Mouse (Mus musculus) midbrain, postnatal 0 days (tissue): ENCODE results near the gene Olfr452. TPM values are rescaled to one million over a fixed set of nuclear protein-coding genes. Genes with fewer than 3 reads are reported as not detected.

Experiments
- ATAC-seq: fragments of 200-750 bp; cut with Nextera tagmentation; 2 replicates; pipeline ENCODE4 v1.8.0; 2017; ENCODE audit warnings: moderate number of reproducible peaks, mild to moderate bottlenecking, moderate TSS enrichment, moderate library complexity; ENCODE audit not compliant: low FRiP score
- DNase-seq: peaks from one replicate; pipeline ENCODE4 v3.0.0-alpha.2; 2015; ENCODE audit warnings: low spot score
- H3K27ac ChIP-seq: fragments of 300-500 bp; sonication (generic); 2 replicates; pipeline ENCODE4 v1.5.1; 2014; ENCODE audit warnings: low read depth, mild to moderate bottlenecking, low read length, mixed read lengths
- H3K27me3 ChIP-seq: fragments of 300-500 bp; sonication (generic); 2 replicates; pipeline ENCODE4 v1.6.1; 2014; ENCODE audit warnings: low read length, control low read depth, mixed read lengths; ENCODE audit not compliant: insufficient read depth
- H3K36me3 ChIP-seq: fragments of 300-500 bp; sonication (generic); 2 replicates; pipeline ENCODE4 v1.6.1; 2014; ENCODE audit warnings: low read length, control low read depth, mixed read lengths; ENCODE audit not compliant: insufficient read depth
- H3K4me1 ChIP-seq: fragments of 300-500 bp; sonication (generic); 2 replicates; pipeline ENCODE4 v1.6.1; 2014; ENCODE audit warnings: mild to moderate bottlenecking, control low read depth, antibody characterized with exemption, low read length, mixed read lengths; ENCODE audit not compliant: insufficient read depth
- H3K4me2 ChIP-seq: fragments of 300-500 bp; sonication (generic); 2 replicates; pipeline ENCODE4 v1.6.1; 2014; ENCODE audit warnings: low read depth, mild to moderate bottlenecking, low read length, mixed read lengths; ENCODE audit not compliant: poor library complexity, severe bottlenecking
- H3K4me3 ChIP-seq: fragments of 300-500 bp; sonication (generic); 2 replicates; pipeline ENCODE4 v1.5.1; 2014; ENCODE audit warnings: low read depth, mild to moderate bottlenecking, low read length, moderate library complexity
- H3K9ac ChIP-seq: fragments of 300-500 bp; sonication (generic); replicated peaks from 2 replicates; pipeline ENCODE4 v1.6.1; 2014; ENCODE audit warnings: mild to moderate bottlenecking, low read length, moderate library complexity, mixed read lengths; ENCODE audit not compliant: poor library complexity, severe bottlenecking
- H3K9me3 ChIP-seq: fragments of 300-500 bp; sonication (generic); 2 replicates; pipeline ENCODE4 v1.6.1; 2016; ENCODE audit warnings: low read length, control low read depth
- CTCF ChIP-seq: IDR thresholded peaks from 2 replicates; pipeline ENCODE4 v1.5.1; 2016; ENCODE audit warnings: antibody characterized with exemption, mild to moderate bottlenecking
- WGBS: fragments of 180-500 bp; shearing (Covaris S2); extraction: QIAGEN DNeasy Blood & Tissue Kit; methylation state at CpG from one replicate; pipeline ENCODE4 v1.1.7; 2014; 5-methylcytosine and 5-hydroxymethylcytosine counted together
- polyA plus RNA-seq: library from polyadenylated mRNA; unstranded; fragments of >200 nt; fragmentation: Nextera tagmentation; extraction: Ambion mirVana; gene quantifications from 2 replicates; pipeline ENCODE4 v1.2.1, GENCODE M21; 2015
- total RNA-seq: library from RNA; depleted of rRNA; stranded (reverse); fragments of >200 nt; gene quantifications from 2 replicates; pipeline ENCODE4 v1.2.3, GENCODE M21; 2014; rRNA removed

Gene Olfr452
- total RNA-seq (not detected in 2 replicates), polyA plus RNA-seq (not detected in 2 replicates)

DNA sequence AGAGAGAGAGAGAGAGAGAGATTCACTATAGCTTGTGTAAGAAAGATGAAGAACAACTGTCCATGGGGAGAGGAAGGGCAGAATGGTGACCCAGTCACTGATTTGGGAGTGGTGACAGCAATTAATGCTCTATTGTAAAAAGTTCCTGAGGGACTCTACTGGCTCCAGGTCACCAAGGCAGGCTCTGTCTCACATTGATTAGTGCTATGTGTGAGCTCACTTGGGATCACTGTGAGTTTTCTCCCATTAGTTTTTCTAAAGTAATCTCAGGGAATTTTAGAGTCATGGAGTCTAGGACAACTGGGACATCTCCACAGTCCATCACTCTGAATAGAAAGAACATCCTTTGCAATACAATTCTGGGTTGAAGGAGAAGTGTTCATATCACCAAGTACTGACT, at the start of gene Olfr452:
Olfr452 (plus strand) TSS at position 301 of the 400 bp plus-strand sequence.
- TF ChIP-seq CTCF, result no peak
- Histone ChIP-seq H3K27ac (no peak within 1 kb of the TSS), H3K4me1 (no peaks in the 10 kb centered on the region), H3K9me3 (no peaks in the 10 kb centered on the region), H3K9ac (no peak within 1 kb of the TSS), H3K36me3 (no peaks in the 10 kb centered on the region), H3K4me2 (no peak within 1 kb of the TSS), H3K27me3 (no peaks in the 10 kb centered on the region), H3K4me3 (no peak within 1 kb of the TSS)
- DNase-seq (no peak), ATAC-seq (no peak)

DNA sequence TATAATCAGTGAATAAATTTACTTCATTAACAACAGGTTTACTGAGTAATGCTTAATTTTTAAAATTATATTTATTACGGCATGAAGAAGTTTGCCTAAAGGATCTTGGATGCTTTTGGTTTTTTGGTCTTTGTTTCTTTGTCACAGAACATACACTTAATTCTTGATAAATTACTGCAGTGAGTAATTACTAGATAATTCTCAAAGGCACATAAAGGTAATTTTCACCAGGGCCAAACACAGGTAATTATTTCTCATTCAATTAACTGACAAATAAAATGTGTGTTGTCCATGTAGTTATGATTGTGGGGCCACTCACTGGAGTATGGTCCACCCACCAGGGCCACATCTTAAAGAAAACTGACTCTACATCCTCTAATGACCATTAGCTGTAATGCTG, 45.8 kb upstream of the Olfr452 start, which contains the start of gene Olfr453:
Olfr453 (plus strand) TSS at position 301 of the 400 bp plus-strand sequence.
- TF ChIP-seq CTCF, result no peak
- Histone ChIP-seq H3K36me3 (no peaks in the 10 kb centered on the region), H3K27ac (no peak within 1 kb of the TSS), H3K27me3 (no peaks in the 10 kb centered on the region), H3K9ac (no peak within 1 kb of the TSS), H3K4me2 (no peak within 1 kb of the TSS), H3K4me3 (no peak within 1 kb of the TSS), H3K4me1 (no peaks in the 10 kb centered on the region), H3K9me3 (no peaks in the 10 kb centered on the region)
- DNase-seq (no peak), ATAC-seq (no peak)
- 88% methylated on average over 1 of the region's 1 CpGs for WGBS

DNA sequence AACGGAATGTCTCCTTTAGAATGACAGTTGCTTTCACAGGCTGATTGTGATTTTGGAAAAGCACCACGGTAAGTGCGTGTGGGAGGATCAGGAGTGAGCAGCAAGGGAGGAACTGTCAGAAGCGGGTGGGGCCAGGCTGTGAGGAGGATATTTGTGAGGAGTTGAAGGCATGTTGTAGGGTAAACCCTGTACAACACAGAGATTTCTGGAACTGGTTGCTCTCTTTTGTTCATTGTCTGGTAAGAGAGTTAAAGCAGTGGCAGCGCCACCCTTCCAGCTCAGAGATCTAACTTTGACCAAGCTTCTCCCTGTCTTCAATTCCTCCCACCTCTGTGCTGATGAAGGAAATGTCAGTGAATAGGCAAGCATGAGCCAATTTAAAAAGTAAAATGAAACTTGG, 42.6 kb upstream of the Olfr452 start:
- WGBS, result 77% methylated on average over 5 of the region's 5 CpGs
- DNase-seq (no peak), ATAC-seq (no peak)
- Histone ChIP-seq H3K27me3 (no peaks in the 10 kb centered on the region), H3K4me1 (no peaks in the 10 kb centered on the region), H3K4me2 (no peak overlapping the region), H3K27ac (no peak overlapping the region), H3K9me3 (no peaks in the 10 kb centered on the region), H3K36me3 (no peaks in the 10 kb centered on the region), H3K9ac (no peak overlapping the region), H3K4me3 (no peak overlapping the region)
- no peak for TF ChIP-seq CTCF

DNA sequence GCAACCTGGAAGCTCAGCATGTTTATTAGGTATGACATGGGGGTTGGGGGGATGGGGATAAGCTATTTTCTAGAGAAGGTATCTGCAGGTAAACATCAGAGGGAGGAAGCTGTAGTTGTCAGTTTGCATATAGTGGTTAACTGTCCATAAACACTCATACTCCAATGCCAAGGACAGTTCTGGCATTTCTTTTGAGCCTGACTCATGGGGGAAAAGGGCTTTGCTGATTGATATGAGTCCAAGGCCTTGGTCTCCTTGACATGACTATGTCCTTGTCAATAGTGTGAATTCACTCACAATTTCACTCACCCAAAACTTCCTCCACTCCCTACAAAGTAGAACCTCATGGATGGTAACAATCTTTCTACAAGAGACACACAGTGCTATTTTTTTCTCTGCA, 37.0 kb upstream of the Olfr452 start:
- Histone ChIP-seq H3K9ac (no peak overlapping the region), H3K27me3 (no peaks in the 10 kb centered on the region), H3K36me3 (no peaks in the 10 kb centered on the region), H3K4me2 (no peak overlapping the region), H3K4me1 (no peaks in the 10 kb centered on the region), H3K9me3 (no peaks in the 10 kb centered on the region), H3K4me3 (no peak overlapping the region), H3K27ac (no peak overlapping the region)
- ATAC-seq (no peak), DNase-seq (no peak)
- TF ChIP-seq CTCF, result no peak

DNA sequence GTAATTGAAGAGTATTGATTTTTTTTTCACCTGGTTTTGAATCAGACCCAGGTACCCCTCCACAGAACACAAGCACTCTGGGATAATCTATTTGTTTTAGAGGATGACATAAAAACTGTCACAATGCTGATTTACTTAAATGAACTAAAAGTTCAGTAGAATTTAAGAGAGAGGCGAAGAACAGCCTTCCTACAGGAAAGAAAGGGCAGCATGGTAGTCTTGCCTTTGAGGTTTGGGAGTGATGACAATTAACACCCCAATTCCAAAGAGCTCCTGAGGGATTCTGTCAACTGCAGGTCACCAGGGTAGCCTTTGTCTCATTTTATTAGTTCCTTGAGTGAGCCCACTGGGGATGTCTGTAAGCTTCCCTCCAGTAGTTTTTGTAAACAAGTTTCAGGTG, 28.8 kb upstream of the Olfr452 start, which contains the start of gene Olfr38:
Olfr38 (plus strand) TSS at position 301 of the 400 bp plus-strand sequence.
- Histone ChIP-seq H3K4me1 (no peaks in the 10 kb centered on the region), H3K9me3 (no peaks in the 10 kb centered on the region), H3K9ac (no peak within 1 kb of the TSS), H3K4me3 (no peak within 1 kb of the TSS), H3K4me2 (no peak within 1 kb of the TSS), H3K27ac (no peak within 1 kb of the TSS), H3K27me3 (no peaks in the 10 kb centered on the region), H3K36me3 (no peaks in the 10 kb centered on the region)
- no peak for TF ChIP-seq CTCF
- ATAC-seq, result no peak
- WGBS, result 81% methylated on average over 1 of the region's 1 CpGs
- no peak for DNase-seq

DNA sequence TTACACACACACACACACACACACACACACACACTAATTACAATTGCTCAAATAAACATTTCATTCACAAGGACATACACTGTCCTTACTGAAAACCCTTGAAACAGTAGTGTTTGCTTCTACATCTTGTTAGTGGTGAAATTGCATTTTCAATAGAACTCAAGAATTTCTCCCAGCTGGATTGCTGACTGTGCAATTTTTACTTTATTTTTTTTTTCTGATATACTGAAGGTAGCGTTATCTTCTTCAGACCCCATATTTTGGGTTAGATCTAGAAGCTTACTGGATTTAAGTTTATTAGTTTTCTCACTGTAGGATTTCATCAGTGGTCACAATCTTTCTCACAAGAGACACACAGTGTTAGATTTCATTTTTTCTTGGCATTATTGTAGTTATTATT, 7.8 kb upstream of the Olfr452 start:
- Histone ChIP-seq H3K36me3 (no peaks in the 10 kb centered on the region), H3K27ac (no peak overlapping the region), H3K9me3 (no peaks in the 10 kb centered on the region), H3K4me3 (no peak overlapping the region), H3K9ac (no peak overlapping the region), H3K4me2 (no peak overlapping the region), H3K27me3 (no peaks in the 10 kb centered on the region), H3K4me1 (no peaks in the 10 kb centered on the region)
- no peak for DNase-seq
- no peak for ATAC-seq
- TF ChIP-seq CTCF, result no peak
- WGBS, result 91% methylated on average over 1 of the region's 1 CpGs
